Mouse (Mus musculus): Measurements from ENCODE around the gene Pyroxd2. TPM values are rescaled to one million over a fixed set of nuclear protein-coding genes. Genes with fewer than 3 reads are reported as not detected.
"Not testable (repeated sequence)": the region's sequence is repeated elsewhere in the genome, so short reads cannot be mapped to it uniquely, and the experiment has no call there.

Gene Pyroxd2
- polyA plus RNA-seq, 1 experiment from 2014 or later, result 3.5 TPM

DNA sequence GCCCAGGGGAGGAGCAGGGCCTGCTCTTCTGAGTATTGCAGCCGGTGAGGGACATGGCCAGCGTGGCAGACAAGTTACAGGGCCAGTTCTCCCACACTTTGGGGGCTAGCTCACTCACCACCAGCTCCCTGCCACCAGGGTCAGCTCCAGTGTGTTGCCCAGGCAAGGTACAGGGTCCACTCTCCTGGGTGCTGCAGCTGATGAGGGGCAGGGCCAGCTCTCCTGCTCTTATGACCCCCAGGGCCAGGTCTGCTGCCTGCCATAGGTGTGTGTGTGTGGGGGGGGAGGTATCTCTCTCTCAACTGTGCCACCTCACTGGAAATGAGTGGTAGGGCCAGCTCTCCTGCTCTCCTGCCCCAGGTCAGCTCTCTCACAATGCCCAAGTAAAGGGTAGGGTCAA, 54.0 kb downstream of the Pyroxd2 start:
- H3K4me2 ChIP-seq (ENCODE audit: low read depth, low read length), result no peak overlapping the region
- 67% methylated on average over 2 of the region's 2 CpGs for WGBS
- no peaks in the 10 kb centered on the region for H3K9me3 ChIP-seq (ENCODE audit: control insufficient read depth, low read length)
- H3K4me3 ChIP-seq (ENCODE audit: low read depth, low read length), result no peak overlapping the region
- no peak for ATAC-seq (ENCODE audit: low read depth)
- no peaks in the 10 kb centered on the region for H3K4me1 ChIP-seq (ENCODE audit: control insufficient read depth, insufficient read depth, low read length)
- no peak for DNase-seq (ENCODE audit: low spot score)
- H3K9ac ChIP-seq (ENCODE audit: low read depth, low read length), result no peak overlapping the region
- H3K27ac ChIP-seq (replicated peaks; ENCODE audit: low read depth, low read length), result no peak overlapping the region
- H3K36me3 ChIP-seq (ENCODE audit: control insufficient read depth, insufficient read depth, low read length), result no peaks in the 10 kb centered on the region
- H3K27me3 ChIP-seq (replicated peaks; ENCODE audit: control insufficient read depth, insufficient read depth, low read length), result no peaks in the 10 kb centered on the region

DNA sequence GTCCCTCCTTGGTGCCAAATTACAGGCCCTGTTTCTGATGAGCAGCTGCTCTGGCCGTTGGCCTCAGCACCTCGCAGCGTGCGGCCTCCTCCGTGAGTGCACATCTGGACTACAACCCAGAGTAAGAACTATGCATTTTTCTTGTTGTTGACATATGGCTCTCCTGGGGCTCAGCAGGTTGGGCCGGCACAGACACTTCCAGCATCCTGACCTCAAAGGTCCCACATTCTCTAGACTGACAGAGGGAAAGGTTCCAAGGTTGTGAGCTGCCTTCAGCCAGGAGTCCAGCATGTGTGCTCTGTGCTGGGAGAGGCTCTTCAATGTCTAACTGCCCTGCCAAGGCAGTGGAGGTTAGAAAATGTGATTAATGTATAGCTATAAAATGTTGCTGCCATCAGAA, 55.2 kb downstream of the Pyroxd2 start:
- no peak overlapping the region for H3K4me2 ChIP-seq (ENCODE audit: low read depth, low read length)
- no peaks in the 10 kb centered on the region for H3K36me3 ChIP-seq (ENCODE audit: control insufficient read depth, insufficient read depth, low read length)
- H3K9ac ChIP-seq (ENCODE audit: low read depth, low read length), result no peak overlapping the region
- no peak overlapping the region for H3K4me3 ChIP-seq (ENCODE audit: low read depth, low read length)
- H3K27ac ChIP-seq (replicated peaks; ENCODE audit: low read depth, low read length), result no peak overlapping the region
- no peak for ATAC-seq (ENCODE audit: low read depth)
- no peaks in the 10 kb centered on the region for H3K4me1 ChIP-seq (ENCODE audit: control insufficient read depth, insufficient read depth, low read length)
- no peaks in the 10 kb centered on the region for H3K9me3 ChIP-seq (ENCODE audit: control insufficient read depth, low read length)
- DNase-seq (ENCODE audit: low spot score), result peak; percentile 13
- H3K27me3 ChIP-seq (replicated peaks; ENCODE audit: control insufficient read depth, insufficient read depth, low read length), result no peaks in the 10 kb centered on the region
- 37% methylated on average over 6 of the region's 6 CpGs for WGBS

DNA sequence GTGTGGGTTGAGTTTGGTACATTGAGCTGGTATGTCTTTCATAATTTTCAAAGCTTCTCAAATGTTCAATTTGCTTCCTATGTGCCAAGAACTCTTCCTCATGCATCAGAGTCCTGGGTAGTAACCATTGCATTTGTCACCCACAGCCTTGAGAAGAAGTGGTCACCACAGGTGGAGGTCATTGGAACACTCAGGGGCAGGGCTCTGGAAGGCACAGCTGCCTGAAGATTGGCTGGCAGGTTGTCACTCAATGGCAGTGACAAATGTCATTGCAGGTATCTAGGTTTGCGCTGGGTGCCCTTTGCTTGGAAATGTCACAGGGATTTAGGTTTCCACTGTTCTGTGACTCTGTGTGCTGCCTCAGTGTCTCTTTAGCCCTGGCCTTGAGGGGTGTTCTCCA, 62.3 kb downstream of the Pyroxd2 start:
- no peaks in the 10 kb centered on the region for H3K9me3 ChIP-seq (ENCODE audit: control insufficient read depth, low read length)
- WGBS, result 82% methylated on average over 1 of the region's 1 CpGs
- no peaks in the 10 kb centered on the region for H3K36me3 ChIP-seq (ENCODE audit: control insufficient read depth, insufficient read depth, low read length)
- peaks cover 5% of the 10 kb centered on the region; the same call in 1 of the 2 replicates for H3K4me1 ChIP-seq (ENCODE audit: control insufficient read depth, insufficient read depth, low read length)
- ATAC-seq (ENCODE audit: low read depth) (no peak), DNase-seq (ENCODE audit: low spot score) (no peak)
- no peak overlapping the region for H3K27ac ChIP-seq (replicated peaks; ENCODE audit: low read depth, low read length)
- no peak overlapping the region for H3K4me3 ChIP-seq (ENCODE audit: low read depth, low read length)
- no peaks in the 10 kb centered on the region for H3K27me3 ChIP-seq (replicated peaks; ENCODE audit: control insufficient read depth, insufficient read depth, low read length)
- no peak overlapping the region for H3K9ac ChIP-seq (ENCODE audit: low read depth, low read length)
- no peak overlapping the region for H3K4me2 ChIP-seq (ENCODE audit: low read depth, low read length)

DNA sequence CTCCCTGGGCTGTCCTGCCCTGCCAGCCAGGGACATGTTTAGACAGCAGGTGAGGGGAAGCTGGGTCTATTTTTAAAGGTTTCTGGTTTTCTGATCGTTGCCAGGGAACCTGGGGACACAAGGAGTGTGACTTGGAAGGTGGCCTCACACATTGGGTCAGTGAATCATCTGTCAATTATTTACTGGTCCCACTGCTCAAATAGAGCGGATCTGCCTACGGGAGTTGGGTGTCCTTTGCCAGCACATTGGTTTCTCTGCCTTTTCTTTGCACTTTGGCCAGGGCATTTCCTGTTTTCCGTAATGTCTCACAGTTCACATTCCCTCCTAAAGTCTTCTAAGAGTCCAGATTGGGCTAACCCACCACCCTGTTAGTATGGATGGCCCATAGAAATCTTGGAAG, 62.8 kb downstream of the Pyroxd2 start:
- Histone ChIP-seq H3K27me3 (replicated peaks; ENCODE audit: control insufficient read depth, insufficient read depth, low read length) (no peaks in the 10 kb centered on the region), H3K4me1 (ENCODE audit: control insufficient read depth, insufficient read depth, low read length) (peaks cover 5% of the 10 kb centered on the region; the same call in 1 of the 2 replicates), H3K27ac (replicated peaks; ENCODE audit: low read depth, low read length) (0 out of 2 replicates have a peak overlapping the region, but pooled peaks have one; percentile 28), H3K4me2 (ENCODE audit: low read depth, low read length) (no peak overlapping the region), H3K36me3 (ENCODE audit: control insufficient read depth, insufficient read depth, low read length) (no peaks in the 10 kb centered on the region), H3K9ac (ENCODE audit: low read depth, low read length) (no peak overlapping the region), H3K4me3 (ENCODE audit: low read depth, low read length) (no peak overlapping the region), H3K9me3 (ENCODE audit: control insufficient read depth, low read length) (no peaks in the 10 kb centered on the region)
- 70% methylated on average over 4 of the region's 4 CpGs for WGBS
- ATAC-seq (ENCODE audit: low read depth) (no peak), DNase-seq (ENCODE audit: low spot score) (no peak)

DNA sequence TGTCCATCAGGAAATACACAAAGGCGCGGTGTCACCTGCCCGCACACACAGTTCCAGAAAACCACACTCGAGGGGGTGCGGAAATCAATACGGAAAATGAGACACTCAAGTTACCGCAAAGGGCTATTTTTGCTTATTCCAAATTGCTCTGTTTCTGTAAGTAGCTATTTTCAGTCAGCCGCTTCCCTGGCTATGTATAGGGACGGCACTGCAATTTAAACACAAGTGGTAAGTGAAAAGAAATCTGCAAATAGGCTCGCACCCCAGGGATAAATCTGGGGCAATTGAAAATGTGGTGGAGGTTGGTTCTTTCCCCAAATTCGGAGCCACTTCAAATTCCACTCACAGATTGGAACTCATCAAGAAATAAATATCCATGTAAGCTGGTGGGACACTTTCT, 63.3 kb downstream of the Pyroxd2 start:
- Histone ChIP-seq H3K36me3 (ENCODE audit: control insufficient read depth, insufficient read depth, low read length) (no peaks in the 10 kb centered on the region), H3K9ac (ENCODE audit: low read depth, low read length) (no peak overlapping the region), H3K4me1 (ENCODE audit: control insufficient read depth, insufficient read depth, low read length) (peaks cover 5% of the 10 kb centered on the region; the same call in 1 of the 2 replicates), H3K27ac (replicated peaks; ENCODE audit: low read depth, low read length) (no peak overlapping the region), H3K4me2 (ENCODE audit: low read depth, low read length) (no peak overlapping the region), H3K4me3 (ENCODE audit: low read depth, low read length) (no peak overlapping the region), H3K9me3 (ENCODE audit: control insufficient read depth, low read length) (no peaks in the 10 kb centered on the region), H3K27me3 (replicated peaks; ENCODE audit: control insufficient read depth, insufficient read depth, low read length) (no peaks in the 10 kb centered on the region)
- DNase-seq (ENCODE audit: low spot score), result peak; percentile 56
- ATAC-seq (ENCODE audit: low read depth), result no peak
- WGBS, result 72% methylated on average over 11 of the region's 11 CpGs

DNA sequence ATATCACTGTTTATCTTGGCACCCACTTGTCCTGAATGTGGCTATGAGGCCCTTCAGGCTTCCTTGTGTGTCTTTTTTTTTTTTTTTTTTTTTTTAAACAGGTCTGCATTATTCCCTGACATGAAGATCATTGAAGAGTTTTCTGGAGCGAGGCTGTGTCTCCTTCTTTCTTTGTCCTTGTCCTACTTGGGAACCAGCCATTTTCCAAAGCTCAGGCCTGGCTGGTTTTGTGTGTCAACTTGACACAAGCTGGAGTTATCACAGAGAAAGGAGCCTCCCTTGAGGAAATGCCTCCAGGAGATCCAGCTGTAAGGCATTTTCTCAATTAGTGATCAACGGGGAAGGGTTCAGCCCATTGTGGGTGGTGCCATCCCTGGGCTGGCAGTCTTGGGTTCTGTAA, 69.8 kb downstream of the Pyroxd2 start:
- H3K9me3 ChIP-seq (ENCODE audit: control insufficient read depth, low read length); H3K36me3 ChIP-seq (ENCODE audit: control insufficient read depth, insufficient read depth, low read length); H3K27ac ChIP-seq (replicated peaks; ENCODE audit: low read depth, low read length); H3K27me3 ChIP-seq (replicated peaks; ENCODE audit: control insufficient read depth, insufficient read depth, low read length); DNase-seq (ENCODE audit: low spot score); H3K9ac ChIP-seq (ENCODE audit: low read depth, low read length); H3K4me2 ChIP-seq (ENCODE audit: low read depth, low read length); H3K4me1 ChIP-seq (ENCODE audit: control insufficient read depth, insufficient read depth, low read length); ATAC-seq (ENCODE audit: low read depth); H3K4me3 ChIP-seq (ENCODE audit: low read depth, low read length): not testable (repeated sequence)
- WGBS, result 40% methylated on average over 2 of the region's 2 CpGs

DNA sequence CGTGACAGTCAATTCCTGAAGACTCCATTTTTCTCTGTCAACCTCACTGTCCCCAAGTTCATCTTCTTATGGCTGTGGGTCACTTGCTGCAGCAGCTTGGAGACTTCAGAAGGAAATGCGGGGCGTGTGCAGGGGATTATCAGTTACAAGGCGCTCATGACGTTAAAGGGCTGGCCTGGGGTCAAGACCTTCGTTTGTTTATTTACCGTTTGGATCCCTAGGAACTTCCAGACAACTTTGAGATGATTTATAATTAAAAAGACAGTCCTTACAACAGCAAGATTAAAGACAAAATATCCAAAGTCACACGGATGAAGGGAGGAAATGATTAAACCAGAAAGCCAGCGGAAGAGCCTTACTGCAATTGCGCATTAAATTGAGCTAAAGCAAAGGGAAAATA, 74.4 kb downstream of the Pyroxd2 start:
- no peaks in the 10 kb centered on the region for H3K4me1 ChIP-seq (ENCODE audit: control insufficient read depth, insufficient read depth, low read length)
- 68% methylated on average over 10 of the region's 10 CpGs for WGBS
- no peak for DNase-seq (ENCODE audit: low spot score)
- H3K36me3 ChIP-seq (ENCODE audit: control insufficient read depth, insufficient read depth, low read length), result no peaks in the 10 kb centered on the region
- no peak overlapping the region for H3K27ac ChIP-seq (replicated peaks; ENCODE audit: low read depth, low read length)
- no peaks in the 10 kb centered on the region for H3K27me3 ChIP-seq (replicated peaks; ENCODE audit: control insufficient read depth, insufficient read depth, low read length)
- no peak overlapping the region for H3K4me3 ChIP-seq (ENCODE audit: low read depth, low read length)
- no peaks in the 10 kb centered on the region for H3K9me3 ChIP-seq (ENCODE audit: control insufficient read depth, low read length)
- no peak for ATAC-seq (ENCODE audit: low read depth)
- H3K4me2 ChIP-seq (ENCODE audit: low read depth, low read length), result no peak overlapping the region
- H3K9ac ChIP-seq (ENCODE audit: low read depth, low read length), result no peak overlapping the region

DNA sequence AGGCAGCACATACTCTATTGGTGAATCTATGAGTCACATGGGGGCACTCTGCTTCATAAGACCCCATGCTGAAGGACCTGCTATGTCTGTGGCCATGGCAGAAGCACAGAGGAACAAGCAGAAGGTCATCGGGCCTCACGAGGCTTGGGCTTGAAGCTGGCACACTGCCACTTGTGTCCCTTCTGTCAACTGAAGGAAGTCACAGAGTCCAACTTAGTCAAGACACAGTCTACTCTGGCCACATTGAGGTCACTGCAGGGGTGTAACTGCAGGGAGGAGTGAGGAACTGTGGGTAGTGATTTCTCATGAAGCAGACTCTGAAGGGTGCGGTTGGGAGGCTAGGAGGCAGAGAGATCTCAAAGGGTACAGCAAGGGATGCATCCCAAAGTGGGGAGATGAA, 75.1 kb downstream of the Pyroxd2 start:
- H3K9me3 ChIP-seq (ENCODE audit: control insufficient read depth, low read length), result no peaks in the 10 kb centered on the region
- no peaks in the 10 kb centered on the region for H3K4me1 ChIP-seq (ENCODE audit: control insufficient read depth, insufficient read depth, low read length)
- no peaks in the 10 kb centered on the region for H3K27me3 ChIP-seq (replicated peaks; ENCODE audit: control insufficient read depth, insufficient read depth, low read length)
- DNase-seq (ENCODE audit: low spot score), result no peak
- no peaks in the 10 kb centered on the region for H3K36me3 ChIP-seq (ENCODE audit: control insufficient read depth, insufficient read depth, low read length)
- no peak overlapping the region for H3K4me3 ChIP-seq (ENCODE audit: low read depth, low read length)
- H3K4me2 ChIP-seq (ENCODE audit: low read depth, low read length), result no peak overlapping the region
- no peak for ATAC-seq (ENCODE audit: low read depth)
- 94% methylated on average over 3 of the region's 3 CpGs for WGBS
- no peak overlapping the region for H3K9ac ChIP-seq (ENCODE audit: low read depth, low read length)
- H3K27ac ChIP-seq (replicated peaks; ENCODE audit: low read depth, low read length), result no peak overlapping the region

DNA sequence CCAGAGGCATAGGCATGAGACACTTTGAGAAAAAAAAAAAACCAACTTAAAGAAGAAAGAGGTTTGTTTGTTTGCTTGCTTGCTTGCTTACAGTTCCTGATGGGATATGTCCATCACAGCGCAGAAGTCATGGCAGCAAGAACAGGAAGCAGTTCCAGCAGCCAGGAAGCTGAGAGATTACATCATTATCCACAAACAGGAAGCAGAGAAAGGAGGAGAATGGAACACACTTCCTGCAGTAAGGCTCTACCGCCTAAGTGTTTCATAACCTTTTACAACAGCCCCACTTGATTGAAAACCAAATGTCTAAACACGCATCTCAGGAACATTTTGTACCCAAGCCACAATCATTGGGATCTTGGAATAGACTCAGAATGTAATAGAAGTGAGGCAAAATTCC, 75.6 kb downstream of the Pyroxd2 start:
- H3K27ac ChIP-seq (replicated peaks; ENCODE audit: low read depth, low read length), result no peak overlapping the region
- H3K9ac ChIP-seq (ENCODE audit: low read depth, low read length), result no peak overlapping the region
- no peaks in the 10 kb centered on the region for H3K9me3 ChIP-seq (ENCODE audit: control insufficient read depth, low read length)
- H3K4me2 ChIP-seq (ENCODE audit: low read depth, low read length), result no peak overlapping the region
- H3K4me3 ChIP-seq (ENCODE audit: low read depth, low read length), result no peak overlapping the region
- no peaks in the 10 kb centered on the region for H3K4me1 ChIP-seq (ENCODE audit: control insufficient read depth, insufficient read depth, low read length)
- no peaks in the 10 kb centered on the region for H3K27me3 ChIP-seq (replicated peaks; ENCODE audit: control insufficient read depth, insufficient read depth, low read length)
- H3K36me3 ChIP-seq (ENCODE audit: control insufficient read depth, insufficient read depth, low read length), result no peaks in the 10 kb centered on the region
- WGBS, result 89% methylated on average over 3 of the region's 3 CpGs
- DNase-seq (ENCODE audit: low spot score) (no peak), ATAC-seq (ENCODE audit: low read depth) (no peak)

Data from embryonic facial prominence, embryonic 14.5 days (tissue).